Mouse (Mus musculus) kidney, adult 18-20 months (tissue): ENCODE results near the gene Capn10.

Source experiments
- DNase-seq: peaks from one replicate; pipeline ENCODE4 v3.0.0; 2021

Gene Capn10

DNA sequence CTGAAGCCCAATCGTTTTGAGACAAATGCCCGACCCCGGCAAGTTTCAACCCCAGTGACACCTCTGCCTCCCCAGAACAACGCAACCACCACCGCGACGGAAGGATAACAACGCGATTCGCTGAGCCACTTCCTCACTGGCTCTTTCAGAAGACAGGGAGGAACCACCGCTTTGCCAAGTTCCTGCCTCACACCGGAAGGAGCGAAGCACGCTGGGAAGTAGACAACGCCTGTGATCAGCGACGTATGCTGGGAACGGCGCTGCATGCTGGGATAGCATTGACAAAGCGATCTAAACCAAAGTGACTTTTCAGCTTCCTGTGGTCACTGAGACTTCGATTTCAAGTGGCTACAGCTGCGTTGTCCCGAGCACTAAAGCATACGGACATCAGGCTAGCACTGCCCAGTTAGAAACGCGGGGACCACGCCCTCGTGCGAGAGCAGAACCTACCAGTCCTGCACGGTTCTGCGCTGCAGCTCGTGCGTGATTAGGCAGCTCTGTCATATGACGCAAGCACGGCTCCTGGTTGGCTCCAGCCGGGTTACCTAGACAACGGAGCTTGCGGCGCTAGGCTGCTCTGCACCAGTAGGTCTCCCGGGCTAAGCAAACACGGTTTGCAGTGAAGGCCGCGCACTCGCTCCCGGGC lies at the start of gene Capn10:
Capn10 (plus strand) TSS at position 195 of the 646 bp plus-strand sequence.
- DNase-seq = peak; percentile 97

DNA sequence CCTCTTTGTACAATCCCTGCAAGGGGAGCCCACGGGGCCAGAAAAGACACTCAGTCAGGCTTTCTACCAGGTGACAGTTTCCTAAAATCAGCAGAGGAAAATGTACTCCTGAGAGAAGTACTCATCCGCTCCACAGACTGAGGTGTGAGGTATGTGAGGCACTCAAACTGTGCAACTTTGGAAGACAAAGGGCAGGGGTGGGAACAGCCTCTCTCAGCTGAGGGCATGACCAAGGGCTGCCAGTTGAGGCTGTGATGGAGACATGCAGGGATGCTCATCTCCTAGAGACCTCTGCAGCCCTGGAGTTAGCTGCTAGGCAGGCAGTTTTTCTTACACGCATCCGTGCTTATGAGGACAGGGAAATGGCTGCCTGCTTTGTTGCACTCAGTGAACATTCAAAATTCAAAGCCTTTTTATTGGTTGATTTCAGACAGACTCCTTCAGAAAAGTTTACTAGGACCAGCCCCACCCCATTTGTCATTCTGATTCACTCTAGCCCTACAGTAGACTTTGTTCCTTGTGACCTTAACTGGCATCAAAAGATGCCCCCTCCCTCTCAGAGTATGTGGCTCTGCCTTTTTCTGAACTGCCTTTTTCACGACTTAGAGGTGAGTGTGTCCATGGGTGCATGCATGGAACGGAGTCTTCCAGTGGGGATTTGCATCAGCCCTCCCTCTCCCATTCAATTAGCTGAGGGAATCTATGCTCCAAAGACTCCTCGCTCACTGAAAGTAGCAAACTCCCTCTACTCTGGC lies 45.1 kb upstream of the Capn10 start:
- DNase-seq = no peak

DNA sequence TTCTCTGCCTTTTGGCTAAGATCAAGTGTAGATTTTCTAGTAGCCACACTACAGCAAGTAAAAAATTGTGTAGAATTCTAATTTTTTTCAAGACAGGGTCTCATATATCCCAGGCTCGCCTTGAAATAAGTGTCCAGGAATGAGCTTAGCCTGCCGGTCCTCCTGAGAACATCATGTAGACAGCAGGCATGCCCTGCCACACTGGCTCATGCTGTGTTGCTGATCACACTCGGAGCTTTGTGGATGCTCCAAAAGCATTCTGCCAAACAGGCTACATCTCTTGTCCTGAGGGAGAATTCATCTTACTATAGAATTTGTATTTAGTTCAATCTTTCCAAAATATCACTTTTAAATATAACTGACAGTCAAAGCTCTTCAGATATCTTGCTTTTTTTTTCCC lies 41.4 kb upstream of the Capn10 start:
- DNase-seq = no peak

DNA sequence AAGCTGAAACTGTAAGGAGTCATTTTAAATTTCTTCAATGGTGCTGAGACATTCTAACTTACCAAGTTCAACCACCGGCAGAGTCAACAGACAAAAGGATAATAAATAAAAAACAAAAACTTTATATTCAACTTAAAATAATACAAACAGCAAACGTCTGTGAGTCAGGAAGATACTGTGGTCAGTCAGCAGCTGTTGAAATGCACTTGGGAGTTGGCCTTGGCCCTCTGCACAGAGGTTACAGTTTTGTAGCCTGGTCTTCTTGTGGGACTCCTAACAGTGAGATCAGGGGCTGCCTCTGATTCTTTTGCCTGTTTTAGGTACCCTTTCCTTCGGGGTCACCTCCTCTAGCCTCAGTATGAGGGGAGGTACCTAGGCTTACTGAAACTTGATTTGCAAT lies 40.3 kb upstream of the Capn10 start:
- DNase-seq = no peak

DNA sequence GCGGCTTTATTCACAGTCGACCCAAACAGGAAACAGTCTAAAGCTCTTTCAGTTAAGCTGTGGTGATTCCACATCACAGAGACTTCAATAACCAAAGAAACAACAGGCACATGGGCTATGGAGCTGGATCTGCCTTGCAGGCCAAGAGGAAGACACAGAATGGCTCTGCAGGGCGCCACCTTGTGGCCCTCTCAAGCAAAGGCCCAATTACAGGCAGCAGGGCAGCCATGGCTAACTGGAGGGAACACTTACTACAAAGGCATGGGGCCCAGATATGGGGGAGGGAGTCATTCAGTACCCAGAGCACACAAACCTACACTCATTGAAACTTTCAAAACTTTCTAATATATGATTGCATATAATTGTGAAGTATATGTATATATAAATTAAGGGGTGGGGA lies 39.1 kb upstream of the Capn10 start:
- DNase-seq = peak; percentile 76

DNA sequence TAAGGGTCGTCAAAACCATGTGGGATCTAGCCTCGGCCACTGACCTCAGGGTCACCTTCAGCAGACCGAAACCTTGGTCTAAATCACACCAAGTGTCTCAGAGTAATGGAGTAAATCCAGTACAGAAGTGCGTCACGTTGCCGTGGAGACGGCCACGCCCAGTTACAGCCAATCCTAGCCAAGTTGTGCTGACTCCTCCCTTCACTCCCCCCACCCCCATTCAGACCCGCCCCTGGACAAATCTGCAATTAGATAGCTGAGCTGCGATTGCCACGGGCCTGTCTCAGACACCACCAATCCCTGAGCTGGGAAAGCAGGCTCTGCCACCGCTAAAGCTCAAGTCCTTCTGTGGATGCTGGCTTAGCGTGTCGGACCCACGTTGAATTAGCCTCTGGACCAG lies 31.4 kb upstream of the Capn10 start, which contains the start of gene Ankmy1:
Ankmy1 (minus strand) TSS at position 121 of the 400 bp plus-strand sequence.
- peak; percentile 69 for DNase-seq

DNA sequence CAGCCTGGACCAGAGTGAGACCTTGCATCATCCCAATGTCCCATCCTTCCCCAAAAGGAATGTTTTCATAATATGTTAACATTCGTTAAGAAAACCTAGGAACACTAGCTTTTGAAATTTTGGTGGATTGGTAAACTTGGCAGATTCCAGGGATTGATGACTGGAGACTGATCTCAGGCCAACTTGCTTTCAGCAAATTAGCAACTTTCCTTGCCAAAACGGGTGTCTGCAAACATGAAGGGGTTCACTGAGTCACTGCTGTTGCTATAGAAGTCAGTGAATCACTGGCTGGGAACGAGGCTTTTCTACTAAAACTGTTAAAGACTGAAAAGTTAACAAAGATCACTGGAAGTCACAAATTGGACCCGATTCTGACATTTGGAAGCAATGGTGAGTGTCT lies 30.5 kb upstream of the Capn10 start:
- DNase-seq = no peak

DNA sequence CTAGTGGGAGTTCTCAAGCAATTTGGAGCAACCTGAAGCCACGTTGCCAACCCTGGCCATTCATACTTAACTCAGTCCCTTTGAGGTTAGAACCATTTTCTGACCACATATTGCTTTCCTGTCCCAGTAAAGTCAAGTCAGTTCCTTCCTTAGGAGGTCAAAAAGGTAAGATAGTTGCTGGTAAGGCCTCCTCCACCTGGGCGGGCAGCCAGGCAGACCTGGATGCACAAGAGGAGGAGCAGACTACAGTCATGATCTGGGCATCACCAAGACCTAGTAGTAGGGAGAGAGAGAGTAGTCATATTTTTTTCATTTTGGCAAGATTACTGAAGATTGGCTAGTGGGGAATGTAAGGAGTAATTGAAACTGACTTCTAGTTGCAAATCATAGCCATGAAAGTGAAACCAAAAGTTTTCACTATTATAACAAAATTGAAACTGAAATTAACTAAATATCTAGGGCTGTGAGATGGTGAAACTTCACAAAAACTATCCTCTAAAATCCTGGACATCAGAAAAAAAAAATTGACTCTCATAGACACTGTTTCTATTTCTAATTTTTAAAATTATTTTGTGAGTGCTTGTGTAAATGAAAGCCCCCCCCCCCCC lies 28.4 kb upstream of the Capn10 start:
- DNase-seq = no peak

DNA sequence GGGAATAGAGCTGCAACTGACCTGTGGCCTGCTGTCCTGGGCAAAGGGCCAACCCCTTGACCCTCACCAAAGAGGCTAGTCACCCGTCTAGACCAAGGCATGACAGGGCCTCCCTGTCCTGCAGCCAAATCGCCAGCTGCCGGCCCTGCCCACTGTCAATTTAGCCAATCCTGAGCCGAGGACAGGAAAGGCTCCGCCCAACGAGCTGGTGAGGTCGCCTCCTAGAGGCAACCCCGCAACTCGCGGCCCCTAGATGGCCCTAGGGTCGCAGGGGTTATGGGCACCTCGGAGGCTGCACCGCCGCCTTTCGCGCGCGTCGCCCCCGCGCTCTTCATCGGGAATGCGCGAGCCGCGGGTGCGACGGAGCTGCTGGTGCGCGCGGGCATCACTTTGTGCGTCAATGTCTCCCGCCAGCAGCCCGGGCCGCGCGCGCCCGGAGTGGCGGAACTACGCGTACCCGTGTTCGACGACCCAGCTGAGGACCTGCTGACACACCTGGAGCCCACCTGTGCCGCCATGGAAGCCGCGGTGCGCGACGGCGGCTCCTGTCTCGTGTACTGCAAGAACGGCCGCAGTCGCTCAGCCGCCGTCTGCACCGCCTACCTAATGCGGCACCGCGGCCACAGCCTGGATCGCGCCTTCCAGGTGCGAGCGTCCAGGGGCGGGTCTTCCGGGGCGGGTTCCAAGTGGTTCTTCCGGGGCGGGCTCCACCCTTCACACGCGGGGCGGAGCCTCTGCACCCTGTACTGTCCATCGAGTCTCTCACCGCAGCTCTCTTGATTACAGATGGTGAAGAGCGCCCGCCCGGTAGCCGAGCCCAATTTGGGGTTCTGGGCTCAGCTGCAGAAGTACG lies 27.2 kb upstream of the Capn10 start, which contains the start of gene Dusp28:
Dusp28 (plus strand) TSS at position 203 of the 853 bp plus-strand sequence.
- DNase-seq = peak; percentile 92

DNA sequence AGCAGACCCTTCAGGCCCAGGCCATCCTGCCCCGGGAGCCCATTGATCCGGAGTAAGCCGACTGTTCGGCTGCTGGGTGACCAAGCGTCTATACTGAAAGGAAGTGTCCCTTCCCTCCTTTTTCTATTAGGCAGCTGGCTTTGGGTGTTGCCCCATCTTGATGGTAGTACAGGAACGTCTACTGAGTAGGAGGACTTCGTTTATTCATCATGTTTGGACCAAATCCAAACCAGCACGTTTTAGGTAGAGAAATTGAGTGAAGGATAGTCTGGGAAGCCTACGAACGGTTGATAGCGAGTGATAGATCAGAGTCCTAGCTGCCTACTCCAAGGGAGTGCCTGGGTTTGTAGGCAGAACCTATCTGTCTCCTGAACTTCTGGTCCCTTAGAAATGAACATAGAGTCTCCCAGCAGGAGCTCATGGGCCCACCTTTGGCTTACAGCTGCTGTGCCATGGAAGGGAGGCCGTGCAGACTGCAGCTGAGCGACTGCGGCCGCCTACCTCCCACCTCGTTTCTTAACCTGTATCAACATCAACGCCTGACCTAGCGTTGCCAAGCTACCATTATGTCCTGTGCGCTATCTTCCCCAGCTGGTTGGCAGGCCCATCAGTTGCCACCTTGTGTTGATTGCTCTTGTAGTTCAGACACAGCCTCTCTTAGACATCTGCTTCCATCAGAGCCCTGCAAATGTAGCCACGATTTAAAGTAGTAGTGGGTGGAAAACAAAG lies 26.4 kb upstream of the Capn10 start:
- DNase-seq = no peak

DNA sequence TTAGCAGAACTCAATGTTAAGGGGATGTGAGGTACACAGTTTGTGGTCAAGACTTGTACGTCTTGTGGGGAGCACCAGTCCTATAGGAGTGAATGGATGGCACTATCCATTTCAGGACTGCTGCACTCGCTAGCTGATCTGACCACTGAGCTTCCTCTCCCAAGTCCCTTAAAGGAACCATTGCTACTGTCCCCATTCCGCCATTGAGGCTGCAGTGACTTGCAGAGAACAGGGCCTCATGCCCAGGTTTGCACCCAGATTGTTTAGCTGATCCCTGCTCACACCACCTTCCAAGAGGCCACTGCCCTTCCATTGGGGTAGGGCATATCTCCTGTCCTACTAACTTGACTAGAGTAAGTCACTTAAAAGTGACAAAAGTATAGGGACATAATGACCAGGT lies 25.5 kb upstream of the Capn10 start:
- DNase-seq = no peak

DNA sequence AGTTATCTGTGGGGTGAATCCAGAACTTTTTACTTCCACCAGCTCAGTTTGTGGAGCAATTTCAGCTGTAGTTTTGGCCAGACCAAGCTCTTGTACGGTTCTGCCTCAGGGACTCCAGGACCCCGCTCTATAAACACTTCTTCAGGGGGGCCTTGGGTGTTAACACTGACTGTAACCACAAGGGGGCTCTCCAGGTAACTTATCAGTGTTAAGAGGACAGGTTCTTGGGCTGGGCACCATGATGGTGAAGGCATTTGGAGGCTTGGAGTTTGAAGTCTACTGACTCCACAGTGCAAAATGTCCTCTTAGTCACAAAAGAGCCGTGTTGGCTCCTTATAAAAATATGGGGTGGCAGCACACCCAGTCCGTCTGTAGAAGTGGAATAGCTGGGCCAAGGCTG lies 25.1 kb upstream of the Capn10 start:
- DNase-seq = no peak

DNA sequence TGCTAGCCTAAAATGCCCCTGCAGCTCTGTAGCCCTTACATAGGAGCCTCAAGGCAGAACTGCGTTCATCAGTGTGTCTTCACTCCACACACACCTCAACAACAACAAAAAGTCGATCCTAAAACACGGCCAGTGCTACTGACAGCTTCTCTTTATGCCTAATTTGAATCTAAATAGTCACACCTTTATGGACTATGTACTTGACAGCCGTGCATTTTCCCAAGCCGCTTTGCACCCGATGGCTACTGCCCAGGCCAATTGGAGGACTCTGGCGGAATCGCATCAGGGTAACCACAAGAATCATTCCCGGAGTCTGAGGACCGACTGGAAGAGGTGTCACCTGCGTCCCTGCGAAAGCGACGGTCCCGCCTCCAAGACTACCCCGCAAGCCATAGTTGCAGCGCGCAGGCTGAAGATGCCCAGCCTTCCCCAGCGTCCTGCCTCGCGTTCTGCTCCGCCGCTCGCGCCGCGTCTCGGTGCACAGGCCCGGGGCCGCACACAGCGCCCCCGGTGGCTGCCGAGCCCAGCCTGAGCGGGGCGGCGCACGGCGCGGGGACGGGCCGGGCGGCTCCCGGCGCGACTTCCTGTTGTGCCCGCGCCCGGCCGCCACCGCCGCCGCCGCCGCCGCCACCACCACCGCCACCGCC lies 23.8 kb upstream of the Capn10 start, which contains the start of gene Rnpepl1:
Rnpepl1 (plus strand) TSS at position 545 of the 647 bp plus-strand sequence.
- peak; percentile 85 for DNase-seq

DNA sequence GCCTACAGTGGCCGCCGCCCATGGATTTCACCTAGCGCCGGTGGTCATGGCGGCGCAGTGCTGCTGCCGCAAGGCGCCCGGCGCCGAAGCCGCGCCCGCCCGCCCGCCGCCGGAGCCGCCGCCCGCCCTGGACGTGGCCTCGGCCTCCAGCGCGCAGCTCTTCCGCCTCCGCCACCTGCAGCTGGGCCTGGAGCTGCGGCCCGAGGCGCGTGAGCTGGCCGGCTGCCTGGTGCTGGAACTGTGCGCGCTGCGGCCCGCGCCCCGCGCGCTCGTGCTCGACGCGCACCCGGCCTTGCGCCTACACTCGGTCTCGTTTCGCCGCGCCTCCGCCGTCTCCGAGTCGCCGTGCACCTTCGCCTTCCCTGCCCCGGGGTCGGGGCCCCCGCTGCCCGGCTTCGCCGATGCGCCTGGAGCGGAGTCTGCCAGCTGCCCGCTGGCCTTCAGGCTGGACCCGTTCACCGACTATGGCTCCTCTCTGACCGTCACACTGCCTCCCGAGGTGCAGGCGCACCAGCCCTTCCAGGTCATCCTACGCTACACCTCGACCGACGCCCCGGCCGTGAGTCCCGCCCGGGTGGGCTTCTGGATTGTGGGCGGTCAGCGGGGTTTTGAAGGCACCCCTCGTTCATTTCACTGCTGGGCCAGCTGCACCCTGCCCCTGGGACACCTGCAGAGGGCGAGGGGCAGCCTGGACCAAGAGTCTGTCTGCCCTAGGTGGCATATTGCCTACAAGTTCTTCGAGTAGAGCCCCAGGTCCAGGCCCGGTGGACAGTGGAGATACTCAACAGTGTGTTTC lies 23.1 kb upstream of the Capn10 start:
- DNase-seq = peak; percentile 71

DNA sequence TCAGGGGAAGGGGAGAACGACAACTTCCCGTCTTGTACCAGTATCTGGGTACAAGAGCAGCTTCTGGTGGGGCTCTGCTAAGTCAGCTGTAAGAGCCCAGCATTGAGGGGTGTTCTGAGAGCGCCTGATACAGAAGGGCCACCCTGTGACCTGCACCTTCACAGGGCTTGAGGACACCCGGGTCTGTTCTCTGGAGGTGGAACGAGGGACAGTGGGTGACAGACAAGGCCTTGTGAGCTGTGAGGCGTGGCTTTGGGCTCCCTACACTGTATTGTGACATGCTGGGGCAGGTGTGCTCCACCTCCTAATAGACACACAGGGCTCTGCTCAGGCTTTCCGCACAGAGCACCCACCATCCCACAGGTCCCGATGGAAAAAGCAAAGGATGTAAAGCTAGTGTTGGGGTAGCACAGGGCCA lies 22.4 kb upstream of the Capn10 start:
- DNase-seq = peak; percentile 31

DNA sequence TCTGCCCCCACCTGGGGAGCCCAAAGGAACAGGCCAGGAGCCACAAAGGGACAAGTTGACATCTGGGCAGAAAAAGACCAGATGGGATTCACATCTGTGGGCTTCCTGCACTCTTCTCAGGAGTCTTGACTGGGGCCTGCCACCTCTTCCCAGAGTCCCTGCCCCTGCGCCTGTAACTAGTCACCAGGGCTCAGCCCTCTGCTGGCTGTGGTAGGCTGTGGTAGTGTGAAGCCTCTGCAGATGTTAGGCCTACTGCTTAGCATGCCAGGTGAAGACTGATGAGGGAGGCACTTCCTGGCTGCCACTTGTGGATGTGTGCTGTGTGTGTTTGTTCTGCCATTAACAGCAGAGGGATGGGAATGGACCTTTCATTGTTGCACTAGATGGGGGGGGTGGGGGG lies 21.9 kb upstream of the Capn10 start:
- DNase-seq = no peak

DNA sequence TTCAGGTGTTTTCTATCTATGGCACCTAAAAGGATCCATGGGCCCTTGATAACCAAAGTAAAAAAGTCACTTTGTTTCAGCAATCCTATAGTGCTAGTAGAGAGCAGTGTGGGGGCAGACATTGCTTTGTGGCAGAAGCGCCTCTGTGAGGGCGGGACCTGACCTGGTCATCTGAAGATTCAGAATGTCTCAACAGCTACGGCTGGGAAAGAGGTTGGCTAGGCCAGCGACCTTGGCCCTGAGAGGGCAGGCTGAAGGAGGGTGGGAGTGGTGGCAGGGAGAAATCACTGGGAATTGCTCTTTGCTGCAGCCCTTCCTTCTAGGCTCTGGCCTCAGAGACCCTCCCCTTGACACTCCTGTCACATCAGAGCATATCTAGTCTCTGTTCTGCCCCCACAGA lies 19.9 kb upstream of the Capn10 start:
- DNase-seq = no peak

DNA sequence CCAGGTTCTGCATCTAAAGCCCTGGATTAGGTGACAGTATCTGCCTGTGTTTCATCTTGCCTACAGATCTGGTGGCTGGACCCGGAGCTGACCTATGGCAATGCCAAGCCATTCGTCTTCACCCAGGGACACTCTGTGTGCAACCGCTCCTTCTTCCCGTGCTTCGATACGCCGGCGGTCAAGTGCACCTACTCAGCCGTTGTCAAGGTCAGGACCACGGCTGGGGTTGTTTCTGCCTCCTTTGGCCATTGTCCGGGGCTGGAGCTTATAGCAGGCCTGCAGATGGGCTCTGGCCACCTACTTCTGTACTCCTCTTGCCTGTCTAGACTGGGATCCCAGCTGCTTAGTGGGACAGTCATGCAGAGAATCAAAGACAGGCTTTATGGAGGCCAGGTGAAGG lies 19.2 kb upstream of the Capn10 start:
- DNase-seq = no peak

DNA sequence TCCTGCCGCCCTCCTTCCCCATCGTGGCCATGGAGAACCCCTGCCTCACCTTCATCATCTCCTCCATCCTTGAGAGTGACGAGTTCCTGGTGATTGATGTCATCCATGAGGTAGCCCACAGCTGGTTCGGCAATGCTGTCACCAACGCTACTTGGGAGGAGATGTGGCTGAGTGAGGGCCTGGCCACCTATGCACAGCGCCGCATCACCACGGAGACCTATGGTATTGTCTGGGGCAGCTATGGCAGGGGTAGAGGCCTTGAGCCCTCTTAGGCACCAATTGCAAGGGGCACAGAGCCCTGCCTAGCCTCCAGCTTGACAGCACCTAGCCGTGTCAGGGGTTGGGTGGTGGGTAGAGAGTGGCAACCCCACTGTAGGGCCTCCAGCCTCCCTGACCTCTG lies 17.5 kb upstream of the Capn10 start:
- DNase-seq = no peak

DNA sequence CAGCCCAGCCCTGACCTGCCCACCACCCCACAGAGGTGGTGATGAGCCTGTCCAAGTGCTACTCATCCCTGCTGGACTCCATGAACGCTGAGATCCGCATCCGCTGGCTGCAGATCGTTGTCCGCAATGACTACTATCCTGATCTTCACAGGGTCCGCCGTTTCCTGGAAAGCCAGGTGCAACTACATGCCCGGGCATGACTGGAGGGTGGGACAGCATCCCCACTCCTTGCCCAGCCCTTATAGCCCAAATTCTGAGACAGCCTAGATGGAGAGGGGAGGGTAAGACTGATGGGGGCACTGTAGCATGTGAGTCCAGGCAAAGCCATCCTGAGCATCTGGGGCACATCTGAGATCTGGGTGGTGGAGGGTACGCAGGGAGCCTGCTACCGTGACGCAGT lies 15.0 kb upstream of the Capn10 start:
- no peak for DNase-seq

DNA sequence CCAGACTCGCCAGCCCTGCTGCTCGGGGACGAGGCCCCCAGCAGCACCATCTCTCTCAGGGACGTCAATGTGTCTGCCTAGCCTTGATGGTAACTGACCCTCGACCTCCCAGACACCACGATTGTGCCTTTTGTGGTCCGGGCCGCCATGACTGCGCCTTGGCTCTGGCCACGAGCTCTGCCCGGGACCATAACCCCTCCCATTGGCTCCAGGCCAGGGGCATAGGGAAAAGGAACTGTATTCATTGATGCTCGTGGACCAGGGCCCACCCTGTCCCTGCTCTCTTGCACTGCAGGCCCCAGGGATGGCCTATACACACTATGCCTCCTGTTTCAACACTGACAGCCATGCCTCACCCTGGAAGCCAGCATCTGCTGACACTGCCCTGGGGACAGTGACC lies 14.4 kb upstream of the Capn10 start:
- DNase-seq = no peak
